Mouse (Mus musculus) T-helper 2 cell (primary cell): ENCODE measurements around the gene Zfp36l2.

Experiments
- in situ Hi-C: fragments of 300-600 bp; cut with MboI, MseI; formaldehyde crosslinking; loops from one replicate; pipeline ENCODE4 v1.15.1; 2025; ENCODE audit warnings: high pct_unique_total_duplicates

The Zfp36l2 gene

GRCm38 (mm10) chr17:84154302-84155028, 33.3 kb downstream of the Zfp36l2 start:
- in situ Hi-C loops: no loop called here

- in situ Hi-C loops: no loop called here
Observed at GRCm38 (mm10) chr17:84152976-84153786, 34.6 kb downstream of the Zfp36l2 start.

- in situ Hi-C loops: no loop called here
Observed at GRCm38 (mm10) chr17:84152206-84152975, 35.4 kb downstream of the Zfp36l2 start.

GRCm38 (mm10) chr17:84151306-84151705, 36.4 kb downstream of the Zfp36l2 start:
- in situ Hi-C loops: no loop called here

- in situ Hi-C loops: no loop called here
Observed at GRCm38 (mm10) chr17:84150291-84150690, 37.5 kb downstream of the Zfp36l2 start.

GRCm38 (mm10) chr17:84149566-84149965, 38.2 kb downstream of the Zfp36l2 start:
- in situ Hi-C loops: no loop called here

DNA sequence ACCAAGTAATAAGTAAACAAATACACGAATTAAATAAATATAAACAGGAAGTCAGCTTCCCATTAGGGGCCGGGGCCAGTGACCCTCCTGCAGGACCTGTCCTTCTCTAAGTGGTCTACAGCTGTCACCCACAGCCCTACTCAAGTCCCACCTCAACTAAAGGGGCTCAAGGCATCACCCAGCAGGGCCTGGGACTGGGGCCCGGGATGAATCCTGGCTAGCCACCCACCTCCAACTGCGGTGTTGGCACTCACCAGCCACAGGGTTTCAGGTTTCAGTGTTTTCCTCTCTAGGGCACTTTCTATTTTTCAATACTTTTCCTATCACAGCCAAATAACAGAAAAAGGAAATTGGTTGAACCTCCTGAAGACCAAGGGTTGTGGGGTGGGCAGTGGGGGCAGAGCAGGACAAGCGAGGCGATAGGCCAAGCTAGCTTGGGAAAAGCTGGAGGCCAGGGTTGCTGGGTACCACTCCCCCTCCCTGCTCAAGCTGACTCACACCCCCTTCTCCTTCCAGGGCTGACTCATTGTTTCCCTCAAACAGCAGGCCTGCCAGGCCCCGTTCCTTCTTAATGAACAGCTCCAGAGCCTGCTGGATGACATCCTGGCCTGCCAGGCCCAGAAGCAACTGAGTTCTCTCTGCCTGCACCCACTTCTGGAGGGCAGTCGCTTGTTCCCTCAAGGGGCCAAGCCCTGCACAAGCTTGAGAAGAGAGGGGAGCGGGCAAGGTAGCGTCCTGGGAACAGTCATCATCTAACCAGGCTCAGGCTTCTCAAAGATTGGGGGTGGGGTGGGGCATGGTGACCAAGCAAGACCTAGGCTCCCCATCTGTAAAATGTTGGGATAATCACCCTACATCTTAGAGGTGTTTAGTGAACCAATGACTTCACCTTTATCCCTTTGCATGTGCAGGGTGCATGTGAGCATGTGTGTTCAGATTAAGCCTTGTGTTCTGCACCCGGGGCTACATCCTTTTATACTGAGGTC, 39.0 kb downstream of the Zfp36l2 start:
- in situ Hi-C loops: no loop called here

- in situ Hi-C loops: no loop called here
Observed at GRCm38 (mm10) chr17:84147183-84148108, 40.3 kb downstream of the Zfp36l2 start.

DNA sequence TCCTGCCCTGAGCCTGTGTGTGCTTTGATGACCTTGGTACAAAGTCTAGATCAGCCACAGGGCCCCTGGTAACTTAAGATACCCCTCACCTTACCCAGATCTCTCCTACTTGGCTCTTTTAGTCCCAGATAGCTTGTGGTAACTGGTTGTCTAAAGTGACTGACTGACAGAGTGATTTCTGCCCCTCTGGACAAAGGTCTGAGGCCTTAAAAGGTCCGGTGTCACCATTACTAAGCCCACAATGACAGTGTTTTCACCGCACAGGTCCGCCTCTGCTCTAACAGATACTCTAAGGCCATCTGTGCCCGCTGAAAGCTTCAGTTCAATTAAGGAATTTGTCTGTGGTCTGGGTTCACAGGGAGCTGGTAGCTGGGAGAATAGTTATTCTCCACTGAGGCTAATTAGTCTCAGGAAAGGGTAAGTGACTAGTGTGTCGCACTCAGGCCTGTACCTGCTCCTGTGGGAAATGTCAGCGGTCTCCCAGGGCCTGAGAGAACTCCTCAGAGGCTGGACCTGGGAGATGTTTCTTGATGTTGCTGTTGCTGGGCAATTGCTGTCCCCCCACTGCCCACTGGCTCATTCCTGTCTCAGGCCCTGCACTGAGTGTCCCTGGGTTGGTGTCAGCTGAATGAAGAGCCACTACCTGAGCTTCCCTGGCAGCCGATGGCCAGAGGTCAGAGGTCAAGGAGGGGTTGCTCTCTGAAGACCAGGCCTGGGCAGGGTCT, 41.1 kb downstream of the Zfp36l2 start:
- in situ Hi-C loops: no loop called here

DNA sequence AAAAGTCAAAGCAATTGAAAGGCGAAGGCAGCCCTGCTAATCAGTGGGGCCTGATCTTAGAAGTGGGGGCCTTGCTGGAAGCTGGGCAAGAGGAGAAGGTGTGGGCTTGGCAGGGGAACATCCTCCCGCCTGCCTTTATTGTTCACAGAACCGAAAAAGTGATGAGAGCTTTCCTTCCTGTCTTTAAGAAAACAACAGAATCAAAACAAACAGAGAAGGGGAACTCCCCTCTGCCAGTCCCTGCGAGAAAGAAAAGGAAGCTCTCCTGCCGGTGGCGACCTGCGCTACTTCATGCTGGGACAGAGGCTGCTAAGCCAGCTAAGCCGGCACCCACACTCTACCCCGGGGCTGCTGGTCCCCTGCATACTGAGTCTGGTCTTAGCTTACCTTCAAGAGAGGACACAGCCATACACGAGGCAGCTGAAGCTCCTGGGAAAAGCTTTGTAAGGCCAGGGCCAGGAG, 41.9 kb downstream of the Zfp36l2 start:
- in situ Hi-C loops: no loop called here

GRCm38 (mm10) chr17:84144762-84145599, 42.8 kb downstream of the Zfp36l2 start:
- in situ Hi-C loops: no loop called here

DNA sequence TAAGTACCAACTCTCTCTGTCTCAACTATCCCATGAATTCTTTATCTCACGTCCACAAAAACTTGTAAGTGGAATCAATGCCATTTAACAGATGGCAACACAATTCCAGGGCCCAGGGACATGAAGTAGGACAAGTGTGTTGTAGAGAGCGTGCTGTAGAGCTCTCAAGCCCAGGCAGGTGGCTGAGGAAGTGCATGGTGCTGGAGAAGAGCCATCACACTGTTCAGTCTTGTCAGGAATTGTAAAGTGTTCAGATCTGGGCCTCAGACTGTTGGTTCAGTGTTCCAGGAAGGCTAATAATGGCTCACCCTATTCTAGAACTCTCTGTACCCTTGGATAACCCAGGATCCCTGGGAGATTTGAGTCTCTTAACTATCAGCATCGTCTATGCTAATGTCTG, 43.6 kb downstream of the Zfp36l2 start:
- in situ Hi-C loops: no loop called here

DNA sequence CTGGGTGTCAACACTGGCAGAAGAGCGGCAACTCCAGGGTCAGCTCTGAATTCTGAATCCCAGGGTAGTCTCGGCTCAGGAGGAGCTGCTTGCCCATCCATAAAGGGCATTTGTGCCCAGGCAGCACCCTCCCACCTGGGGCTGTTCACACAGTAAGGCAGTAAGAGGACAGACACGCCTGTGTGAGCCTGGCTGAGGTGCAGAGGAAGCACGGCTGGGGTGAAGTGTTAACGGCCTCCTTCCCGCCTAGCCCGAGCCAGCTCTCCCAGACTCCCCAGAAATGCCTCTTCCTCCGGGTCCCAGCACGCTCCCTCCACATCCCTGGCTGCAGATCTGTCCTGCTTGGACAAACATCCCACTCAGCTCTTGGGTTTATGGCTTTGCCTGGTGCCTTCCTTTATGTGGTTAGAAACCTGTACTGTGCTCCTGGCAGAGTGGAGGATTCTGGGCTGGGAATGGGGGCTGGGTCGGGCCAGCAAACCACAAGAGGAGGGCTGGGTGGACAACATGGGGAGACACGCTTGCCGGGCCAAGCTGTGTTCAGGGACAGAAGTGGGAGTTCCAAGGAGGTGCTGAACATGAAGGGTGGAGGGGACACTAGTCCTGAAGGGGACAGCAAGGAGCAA, 44.4 kb downstream of the Zfp36l2 start:
- in situ Hi-C loops: no loop called here

DNA sequence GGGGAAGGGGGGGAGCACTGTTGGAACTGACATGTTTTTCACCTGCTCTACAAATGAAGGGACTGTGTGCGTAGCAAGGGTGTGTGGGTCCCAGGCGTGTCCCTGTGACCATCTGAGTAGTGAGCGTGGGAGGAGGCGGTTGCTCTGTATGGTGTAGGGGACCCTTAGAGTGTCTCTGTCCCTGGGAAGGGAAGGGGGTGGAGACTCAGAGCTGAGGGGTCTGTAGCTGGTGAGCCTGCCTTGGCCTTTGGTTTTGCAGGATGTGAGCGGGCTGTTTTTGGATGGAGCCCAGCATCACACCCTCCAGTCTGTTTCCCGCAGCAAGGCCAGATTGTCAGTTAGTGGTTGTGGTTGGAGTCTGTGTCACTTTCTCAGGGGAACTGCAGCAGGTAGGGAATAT, 46.1 kb downstream of the Zfp36l2 start:
- in situ Hi-C loops: no loop called here

- in situ Hi-C loops: no loop called here
Observed at GRCm38 (mm10) chr17:84140822-84141507, 46.8 kb downstream of the Zfp36l2 start.

DNA sequence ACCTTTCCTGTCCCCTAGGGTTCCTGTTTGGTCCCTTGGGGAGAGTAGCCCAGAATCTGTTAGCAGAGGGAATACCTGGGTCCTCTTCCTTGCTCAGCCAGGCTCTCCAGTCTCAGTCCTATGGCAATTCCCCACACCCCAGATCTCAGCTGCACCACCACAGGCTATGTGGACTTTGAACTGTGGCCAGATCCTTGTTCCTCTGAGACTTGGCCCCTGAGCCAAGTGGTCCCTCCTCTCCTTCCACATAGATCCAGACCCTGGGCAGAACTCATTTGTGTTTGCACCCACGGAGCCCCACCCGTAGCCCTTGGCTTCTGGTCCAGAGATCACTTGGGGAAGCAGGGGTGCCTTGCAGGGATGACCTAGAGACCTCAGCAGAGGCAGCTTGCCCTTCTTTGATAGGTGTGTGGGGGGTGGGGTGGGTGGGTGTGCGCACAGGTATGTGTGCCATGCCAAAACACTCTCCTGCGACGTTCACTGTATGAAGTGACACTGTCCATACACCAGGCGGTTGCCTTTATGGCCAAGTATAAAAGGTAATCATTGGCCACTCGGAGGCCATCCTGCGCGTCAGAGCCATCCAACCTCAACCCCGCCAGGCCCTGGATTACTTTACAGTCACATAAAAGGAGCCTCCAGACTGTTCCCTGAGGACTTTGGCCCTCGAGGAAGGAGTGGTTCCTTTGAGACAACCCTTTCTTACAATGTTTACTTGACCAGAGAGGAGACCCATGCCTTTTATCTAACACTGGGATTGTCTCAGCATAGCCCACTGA, 50.2 kb downstream of the Zfp36l2 start:
- in situ Hi-C loops: no loop called here
